Mouse (Mus musculus): Measurements from ENCODE around the gene Papss2. TPM values are rescaled to one million over a fixed set of nuclear protein-coding genes. Genes with fewer than 3 reads are reported as not detected.

Papss2 gene
- polyA plus RNA-seq, 1 experiment = 1.2 TPM

DNA sequence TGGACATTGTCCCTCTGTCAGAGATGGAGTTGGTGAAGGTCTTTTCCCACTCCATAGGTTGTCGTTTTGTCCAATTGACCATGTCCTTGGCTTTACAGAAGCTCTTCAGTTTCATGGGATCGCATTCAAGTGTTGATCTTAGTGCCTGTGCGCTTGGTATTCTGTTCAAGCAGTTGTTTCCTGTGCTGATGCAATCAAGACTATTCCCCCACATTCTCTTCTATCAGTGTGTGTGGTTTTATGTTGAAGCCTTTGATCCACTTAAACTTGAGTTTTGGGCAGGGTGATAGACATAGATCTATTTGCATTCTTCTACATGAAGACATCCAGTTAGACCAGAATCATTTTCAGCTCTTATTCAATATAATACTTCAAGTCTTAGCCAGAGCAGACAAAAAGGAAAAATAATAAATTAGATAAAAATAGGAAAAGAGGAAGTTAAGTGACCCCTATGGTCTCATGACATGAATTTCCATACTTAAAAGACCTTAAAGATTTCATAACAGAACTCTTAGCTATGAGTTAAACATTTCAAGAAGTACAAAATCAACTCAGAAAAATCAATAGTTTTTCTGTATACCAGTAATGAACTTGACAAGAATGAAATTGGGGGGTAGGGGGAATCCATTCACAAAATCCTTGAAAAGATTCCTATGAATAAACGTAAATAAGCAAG is 12.4 kb upstream of the Papss2 start:
- TF ChIP-seq GATA1 (IDR thresholded peaks at IDR 0.05; ENCODE audit: low read length) = no peak

DNA sequence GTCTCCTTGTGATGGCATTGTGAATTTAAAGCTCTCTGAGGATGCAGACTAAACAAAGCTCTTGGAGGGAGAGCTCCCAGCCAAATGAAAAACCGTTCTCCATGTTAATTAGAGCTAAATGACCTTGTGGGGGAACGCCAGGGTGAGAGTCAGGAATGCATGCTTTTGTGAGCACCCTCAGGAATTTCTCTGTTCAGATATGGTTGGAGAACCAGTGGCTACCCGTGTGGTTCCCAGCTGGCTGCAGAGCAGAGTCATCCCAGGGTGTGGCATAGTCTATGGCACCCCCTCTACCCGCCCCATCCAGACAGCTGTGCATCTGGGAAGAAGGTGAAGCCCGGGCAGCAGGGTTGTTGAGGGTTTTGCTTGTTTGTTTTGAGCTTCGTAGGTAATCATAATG is 7.9 kb upstream of the Papss2 start:
- no peak for TF ChIP-seq GATA1 (IDR thresholded peaks at IDR 0.05; ENCODE audit: low read length)

DNA sequence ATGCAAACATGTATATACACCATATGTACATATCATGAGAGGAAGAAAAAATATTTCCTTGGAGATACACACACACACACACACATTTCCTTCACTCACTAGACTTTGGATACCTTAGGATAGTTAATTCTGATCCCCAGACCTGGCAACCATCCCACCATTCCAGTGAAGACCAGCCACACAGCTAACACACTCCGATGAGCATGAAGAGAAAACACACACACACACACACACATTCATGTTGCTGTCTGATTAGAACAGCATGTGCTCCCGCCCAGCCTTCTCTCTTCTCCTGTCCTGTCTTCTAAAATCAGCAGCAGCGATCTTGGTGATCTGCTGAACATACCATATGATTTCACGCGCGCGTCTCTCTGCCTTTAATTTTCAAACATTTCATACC is 2.8 kb upstream of the Papss2 start:
- TF ChIP-seq GATA1 (IDR thresholded peaks at IDR 0.05; ENCODE audit: low read length) = no peak

- TF ChIP-seq GATA1 (IDR thresholded peaks at IDR 0.05; ENCODE audit: low read length) = no peak
These were observed 1.7 kb upstream of the Papss2 start for GRCm38 (mm10) chr19:32593870-32594269.

DNA sequence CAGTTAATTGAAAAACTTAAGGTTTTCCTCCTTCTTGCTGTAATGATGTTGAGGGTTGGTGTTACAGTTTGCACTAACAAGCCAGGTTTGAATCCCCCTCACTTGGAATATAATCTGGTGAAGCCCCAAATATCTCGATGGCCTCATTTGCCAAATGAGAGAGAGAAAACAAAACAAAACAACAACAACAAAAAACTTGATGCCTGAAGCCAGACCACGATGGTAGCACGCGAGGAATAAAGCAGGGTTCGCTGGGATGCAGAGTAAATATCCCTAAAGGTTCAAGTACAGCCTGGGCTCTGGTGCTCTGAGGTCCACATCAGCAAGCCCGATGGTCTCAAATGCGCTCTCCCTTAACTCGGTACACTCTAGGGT is 472 bp upstream of the Papss2 start:
- no peak for TF ChIP-seq GATA1 (IDR thresholded peaks at IDR 0.05; ENCODE audit: low read length)

DNA sequence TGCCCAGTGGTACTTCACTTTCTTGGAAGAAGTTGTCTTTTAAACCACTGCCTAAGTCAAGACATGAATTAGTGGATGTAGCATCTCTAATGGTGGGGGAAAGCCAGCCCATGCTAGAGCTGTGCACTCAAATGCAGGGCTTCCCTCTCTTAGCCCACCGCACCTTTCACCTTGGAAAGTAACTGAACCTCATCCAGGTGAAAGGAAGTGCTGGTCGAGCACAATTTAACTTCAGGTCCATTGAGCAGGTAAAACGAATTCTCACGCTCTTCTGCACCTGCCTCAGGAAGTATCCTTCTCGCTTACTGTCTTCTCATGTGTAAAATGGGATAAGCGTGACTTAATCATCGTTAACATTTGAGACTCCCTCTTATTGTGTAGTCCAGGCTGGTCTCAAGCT is 3.4 kb downstream of the Papss2 start:
- TF ChIP-seq GATA1 (IDR thresholded peaks at IDR 0.05; ENCODE audit: low read length) = no peak

DNA sequence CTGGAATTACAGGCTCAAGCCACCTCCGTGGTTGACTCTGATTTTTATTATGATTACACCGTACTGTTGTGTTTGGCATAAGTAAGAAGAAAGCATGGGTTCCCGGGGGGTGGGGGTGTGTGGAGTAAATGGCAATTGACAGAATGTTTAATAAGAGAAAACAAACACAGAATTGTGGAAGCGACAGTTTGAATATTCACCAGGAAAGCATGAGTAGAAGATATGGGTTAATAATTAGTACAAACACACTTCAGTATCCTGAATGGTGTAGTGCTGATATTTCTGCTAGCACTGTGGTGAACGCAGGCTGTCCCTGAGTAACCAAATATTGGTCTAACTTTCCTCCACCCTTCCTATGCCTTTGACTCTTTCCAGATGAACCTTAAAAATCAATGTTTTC is 3.8 kb downstream of the Papss2 start:
- TF ChIP-seq GATA1 (IDR thresholded peaks at IDR 0.05; ENCODE audit: low read length) = no peak

DNA sequence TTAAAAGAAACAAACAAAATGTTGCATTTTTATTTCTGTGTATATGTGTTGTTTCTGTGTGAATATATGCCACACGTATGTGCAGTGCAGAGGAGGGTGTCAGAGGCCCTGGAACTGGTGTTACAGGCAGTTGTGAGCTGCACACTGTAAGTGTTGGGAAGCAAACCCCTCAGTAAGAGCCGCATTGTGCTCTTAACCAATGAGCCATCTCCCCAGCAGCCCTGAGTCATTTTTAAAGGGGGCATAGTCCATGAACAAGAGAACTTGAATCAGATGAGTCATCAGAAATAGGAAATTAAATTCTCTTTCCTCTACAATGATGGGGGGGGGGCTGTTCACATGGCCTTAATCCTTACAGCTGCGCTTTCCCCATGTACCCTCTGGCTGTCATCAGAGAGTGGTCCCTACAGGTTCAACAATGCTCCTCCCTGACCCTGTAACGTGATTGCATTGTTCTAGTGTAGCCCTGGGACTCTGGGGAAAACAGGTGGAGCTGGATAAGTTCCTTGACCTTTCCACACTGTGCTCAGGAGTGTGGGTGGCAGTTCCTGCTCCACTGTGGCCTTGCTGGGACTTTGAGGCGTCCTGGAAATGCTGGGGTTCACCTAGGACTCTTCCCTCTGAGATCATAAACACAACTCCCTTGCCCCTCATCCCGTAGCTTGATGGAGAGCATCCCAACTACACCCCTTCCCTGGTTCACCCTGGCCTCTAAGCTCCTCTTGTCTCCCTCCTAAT is 5.6 kb downstream of the Papss2 start:
- TF ChIP-seq GATA1 (IDR thresholded peaks at IDR 0.05; ENCODE audit: low read length) = no peak

- TF ChIP-seq GATA1 (IDR thresholded peaks at IDR 0.05; ENCODE audit: low read length) = no peak
These were observed 7.9 kb downstream of the Papss2 start for GRCm38 (mm10) chr19:32603466-32603865.

- TF ChIP-seq GATA1 (IDR thresholded peaks at IDR 0.05; ENCODE audit: low read length) = no peak
These were observed 8.5 kb downstream of the Papss2 start for GRCm38 (mm10) chr19:32604127-32604526.

GRCm38 (mm10) chr19:32604563-32605252 is 9.1 kb downstream of the Papss2 start:
- TF ChIP-seq GATA1 (IDR thresholded peaks at IDR 0.05; ENCODE audit: low read length) = no peak

DNA sequence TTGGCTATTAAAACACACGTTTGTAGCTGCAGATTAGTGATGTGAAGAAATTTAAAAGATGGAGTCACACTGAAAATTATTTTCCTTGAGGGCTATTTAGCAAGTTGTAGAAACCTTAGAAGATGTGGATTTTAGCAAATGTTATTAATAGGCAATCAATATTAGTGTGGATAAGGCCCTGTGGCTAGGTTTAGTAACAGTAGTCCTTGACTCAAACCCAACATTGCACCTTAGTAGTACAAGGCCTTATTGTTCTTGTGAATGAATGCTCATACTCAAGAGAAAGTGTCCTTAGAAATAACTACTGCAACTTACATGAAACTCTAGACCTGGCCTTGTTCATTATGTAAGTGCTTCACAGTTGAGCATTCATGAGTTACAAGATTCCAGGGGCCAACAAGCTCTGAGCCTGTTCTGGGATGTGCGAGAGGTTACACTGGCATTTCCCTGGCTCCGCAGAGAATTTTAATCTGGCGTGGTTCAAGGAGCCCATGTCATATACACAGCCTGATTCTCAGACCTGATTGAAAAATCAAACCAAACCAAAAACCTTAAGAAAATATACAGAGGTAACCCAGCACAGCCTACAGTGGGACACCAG is 10.7 kb downstream of the Papss2 start:
- no peak for TF ChIP-seq GATA1 (IDR thresholded peaks at IDR 0.05; ENCODE audit: low read length)

DNA sequence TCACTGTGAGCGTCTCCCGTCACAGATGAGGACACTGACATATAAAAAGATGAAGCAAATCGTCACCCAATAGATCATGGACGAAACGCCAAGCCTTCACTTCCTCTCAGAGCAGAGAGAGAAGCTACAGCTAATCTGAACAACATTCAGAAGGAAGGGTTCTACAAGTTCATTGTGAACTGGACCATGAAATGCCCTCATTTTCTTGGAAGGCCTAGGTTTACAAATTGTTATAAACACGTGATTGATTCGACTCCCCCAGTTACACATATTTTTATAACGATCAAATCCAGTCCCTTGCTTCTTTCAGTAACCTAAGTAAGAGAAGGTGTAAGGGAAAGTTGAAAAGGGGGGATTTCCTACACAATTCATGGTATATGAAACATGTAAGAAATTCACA is 11.4 kb downstream of the Papss2 start:
- TF ChIP-seq GATA1 (IDR thresholded peaks at IDR 0.05; ENCODE audit: low read length) = no peak

DNA sequence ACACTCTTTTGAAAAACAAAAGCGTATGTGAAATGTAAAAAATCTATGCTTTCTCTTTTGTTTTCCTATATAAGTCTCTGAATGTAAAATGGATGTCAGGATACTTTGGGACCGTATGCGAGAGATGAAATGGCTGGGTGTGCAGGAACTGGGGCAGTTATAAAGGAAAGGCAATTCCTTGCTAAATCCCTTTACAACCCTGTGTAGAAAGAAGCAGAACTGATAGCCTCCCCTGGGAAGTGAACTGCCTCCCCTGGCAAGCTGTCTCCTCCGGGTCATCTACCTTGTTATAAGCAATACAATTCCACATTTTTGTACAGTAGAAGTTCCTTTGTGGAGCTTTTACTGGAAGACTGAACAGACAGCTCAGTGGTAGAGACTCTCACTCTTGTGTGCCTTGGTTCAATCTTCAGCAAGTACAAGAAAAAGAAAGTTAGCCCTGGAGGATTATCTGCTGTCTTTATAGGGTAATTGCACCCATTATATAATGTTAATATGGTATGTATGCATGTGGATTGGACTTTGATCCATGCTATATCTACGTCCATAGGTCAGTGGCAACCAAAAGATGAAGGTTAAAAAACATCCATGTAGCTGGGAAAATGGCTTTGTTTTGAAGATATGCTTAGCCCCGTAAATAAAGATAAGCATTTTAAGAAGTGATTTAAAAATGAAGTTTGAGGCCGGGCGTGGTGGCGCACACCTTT is 15.9 kb downstream of the Papss2 start:
- no peak for TF ChIP-seq GATA1 (IDR thresholded peaks at IDR 0.05; ENCODE audit: low read length)

DNA sequence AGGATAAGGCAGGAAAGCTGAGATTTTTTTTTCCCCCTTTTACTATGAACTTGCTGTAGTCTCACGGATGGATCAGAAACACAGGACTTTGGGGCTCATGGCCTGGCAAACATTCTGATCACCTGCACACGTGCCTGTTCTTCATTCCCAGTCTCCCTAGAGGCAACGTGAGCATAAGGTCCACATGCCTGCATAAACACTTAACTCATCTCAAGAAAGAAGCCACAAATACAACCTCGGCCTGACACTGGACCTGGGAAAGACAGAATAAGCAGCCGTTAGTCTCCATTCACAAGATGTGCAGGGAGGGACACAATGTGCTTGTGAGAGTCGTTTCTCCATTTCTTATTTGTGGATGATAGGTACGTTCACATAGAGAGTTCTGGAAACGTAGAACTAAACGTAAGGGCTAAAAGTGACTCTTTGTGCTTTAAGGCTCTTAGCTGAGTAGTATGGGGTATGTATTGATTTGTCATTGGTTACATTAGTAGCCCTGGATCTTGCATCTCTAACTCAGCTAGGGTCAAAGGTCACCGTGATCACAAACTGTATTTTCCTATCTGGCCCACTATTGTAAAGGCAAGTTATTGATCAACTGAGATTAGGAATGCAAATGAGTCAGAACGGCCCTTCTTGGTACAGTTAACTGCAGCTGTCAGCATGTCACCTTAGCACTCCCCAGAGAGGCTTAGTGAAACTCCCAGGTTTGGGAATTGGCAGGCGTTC is 18.6 kb downstream of the Papss2 start:
- TF ChIP-seq GATA1 (IDR thresholded peaks at IDR 0.05; ENCODE audit: low read length) = no peak

Measured in G1E-ER4 (cell line).